Mouse (Mus musculus) hindbrain, embryonic 16.5 days (tissue): ENCODE results near the gene Natd1. TPM values are rescaled to one million over a fixed set of nuclear protein-coding genes. Genes with fewer than 3 reads are reported as not detected.
"Not testable (repeated sequence)": the region's sequence is repeated elsewhere in the genome, so short reads cannot be mapped to it uniquely, and the experiment has no call there.

Source experiments
- ATAC-seq: fragments of 200-750 bp; cut with Nextera tagmentation; 2 replicates; pipeline ENCODE4 v1.8.0; 2017; ENCODE audit warnings: moderate TSS enrichment, moderate library complexity
- H3K27ac ChIP-seq: fragments of 300-500 bp; sonication (generic); 2 replicates; pipeline ENCODE4 v1.5.1; 2014; ENCODE audit warnings: low read depth, mild to moderate bottlenecking, control low read depth, low read length, moderate library complexity
- H3K27me3 ChIP-seq: fragments of 300-500 bp; sonication (generic); replicated peaks from 2 replicates; pipeline ENCODE4 v1.6.1; 2014; ENCODE audit warnings: low read length; ENCODE audit not compliant: control insufficient read depth, insufficient read depth
- H3K36me3 ChIP-seq: fragments of 300-500 bp; sonication (generic); 2 replicates; pipeline ENCODE4 v1.6.1; 2014; ENCODE audit warnings: mild to moderate bottlenecking, low read length, moderate library complexity, mixed read lengths; ENCODE audit not compliant: control insufficient read depth, insufficient read depth
- H3K4me1 ChIP-seq: fragments of 300-500 bp; sonication (generic); 2 replicates; pipeline ENCODE4 v1.6.1; 2014; ENCODE audit warnings: low read depth, low read length; ENCODE audit not compliant: control insufficient read depth, insufficient read depth
- H3K4me2 ChIP-seq: fragments of 300-500 bp; sonication (generic); 2 replicates; pipeline ENCODE4 v1.6.1; 2014; ENCODE audit warnings: mild to moderate bottlenecking, low read length, control low read depth, moderate library complexity
- H3K4me3 ChIP-seq: fragments of 300-500 bp; sonication (generic); 2 replicates; pipeline ENCODE4 v1.5.1; 2014; ENCODE audit warnings: mild to moderate bottlenecking, low read length, control low read depth, moderate library complexity
- H3K9ac ChIP-seq: fragments of 300-500 bp; sonication (generic); 2 replicates; pipeline ENCODE4 v1.6.1; 2014; ENCODE audit warnings: low read depth, mild to moderate bottlenecking, control low read depth, low read length, moderate library complexity
- H3K9me3 ChIP-seq: fragments of 300-500 bp; sonication (generic); 2 replicates; pipeline ENCODE4 v1.6.1; 2014; ENCODE audit warnings: mild to moderate bottlenecking, low read length, moderate library complexity; ENCODE audit not compliant: control insufficient read depth
- whole genome bisulfite sequencing: fragments of 180-500 bp; shearing (Covaris S2); extraction: QIAGEN DNeasy Blood & Tissue Kit; methylation state at CpG from one replicate; pipeline ENCODE4 v1.1.7; 2014; 5-methylcytosine and 5-hydroxymethylcytosine counted together
- polyA plus RNA-seq: library from polyadenylated mRNA; unstranded; fragments of >200 nt; fragmentation: Nextera tagmentation; extraction: Ambion mirVana; gene quantifications from 2 replicates; pipeline ENCODE4 v1.2.1, GENCODE M21; 2015

Natd1 gene
- polyA plus RNA-seq, 1 experiment from 2014 or later: 24.5 TPM

DNA sequence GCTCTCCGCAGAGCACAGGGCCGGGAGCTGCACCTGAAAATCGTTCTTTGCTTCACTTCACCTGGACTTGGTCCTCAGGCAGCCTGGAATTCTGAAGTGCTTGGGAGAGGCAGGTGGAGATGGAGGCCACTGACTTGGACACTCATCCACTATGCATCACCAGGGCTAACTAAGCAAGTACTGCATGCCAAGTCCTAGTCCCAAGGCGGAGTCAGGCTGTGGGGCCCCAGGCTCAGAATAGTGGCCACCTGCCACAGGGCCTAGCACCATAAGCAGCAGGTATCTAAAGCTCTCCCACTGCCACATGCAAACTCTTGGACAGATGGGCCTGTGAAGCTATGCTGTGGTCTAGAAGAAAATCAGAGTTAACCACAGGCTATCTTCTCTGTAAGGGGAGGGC is 8.1 kb downstream of the Natd1 start:
- H3K27ac ChIP-seq: no peak overlapping the region
- H3K9ac ChIP-seq: no peak overlapping the region
- no peaks in the 10 kb centered on the region for H3K27me3 ChIP-seq
- H3K4me1 ChIP-seq: peaks cover 1% of the 10 kb centered on the region; the same call in 1 of the 2 replicates
- no peak for ATAC-seq
- H3K4me2 ChIP-seq: no peak overlapping the region
- H3K36me3 ChIP-seq: peaks cover 18% of the 10 kb centered on the region
- WGBS: 89% methylated on average over 4 of the region's 4 CpGs
- H3K4me3 ChIP-seq: no peak overlapping the region
- H3K9me3 ChIP-seq: no peaks in the 10 kb centered on the region

DNA sequence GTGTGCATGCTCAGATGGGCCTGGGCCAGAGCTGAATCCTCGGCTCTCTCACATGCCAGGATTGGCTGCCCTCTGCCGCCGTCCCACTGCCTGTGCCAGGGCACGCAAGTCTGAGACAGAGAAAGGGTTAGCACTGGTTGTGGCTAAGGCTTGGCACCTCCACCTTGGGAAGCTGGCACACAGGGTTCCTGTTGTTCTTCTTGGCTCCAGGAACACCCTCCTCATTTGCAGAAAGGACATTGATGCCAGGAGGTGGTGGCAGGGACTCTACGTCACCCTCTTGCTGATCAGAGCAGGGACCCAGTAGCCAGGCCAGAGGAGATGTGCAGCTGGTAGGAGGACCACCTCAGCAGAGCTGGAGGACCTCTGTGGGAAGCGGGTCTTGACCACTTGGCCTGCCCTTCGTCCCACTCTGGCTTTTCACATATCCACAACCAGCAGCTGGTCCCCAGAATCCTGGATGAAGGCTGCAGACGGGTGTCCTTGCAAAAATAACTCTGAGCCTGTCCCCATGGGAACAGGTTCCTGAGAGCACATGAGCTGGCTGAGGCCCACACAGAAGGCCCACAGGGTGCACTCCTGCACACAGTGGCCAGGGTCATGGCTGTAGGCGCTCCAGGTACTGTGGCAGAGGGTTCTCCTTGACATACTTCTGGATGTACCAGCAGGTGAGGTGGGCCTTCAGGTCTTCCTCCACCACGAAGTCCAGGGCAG is 9.0 kb downstream of the Natd1 start:
- no peak overlapping the region for H3K4me3 ChIP-seq
- H3K27me3 ChIP-seq: no peaks in the 10 kb centered on the region
- no peaks in the 10 kb centered on the region for H3K4me1 ChIP-seq
- no peak overlapping the region for H3K27ac ChIP-seq
- H3K9me3 ChIP-seq: no peaks in the 10 kb centered on the region
- peaks cover 18% of the 10 kb centered on the region for H3K36me3 ChIP-seq
- 86% methylated on average over 10 of the region's 10 CpGs for WGBS
- no peak overlapping the region for H3K4me2 ChIP-seq
- ATAC-seq: no peak
- no peak overlapping the region for H3K9ac ChIP-seq

DNA sequence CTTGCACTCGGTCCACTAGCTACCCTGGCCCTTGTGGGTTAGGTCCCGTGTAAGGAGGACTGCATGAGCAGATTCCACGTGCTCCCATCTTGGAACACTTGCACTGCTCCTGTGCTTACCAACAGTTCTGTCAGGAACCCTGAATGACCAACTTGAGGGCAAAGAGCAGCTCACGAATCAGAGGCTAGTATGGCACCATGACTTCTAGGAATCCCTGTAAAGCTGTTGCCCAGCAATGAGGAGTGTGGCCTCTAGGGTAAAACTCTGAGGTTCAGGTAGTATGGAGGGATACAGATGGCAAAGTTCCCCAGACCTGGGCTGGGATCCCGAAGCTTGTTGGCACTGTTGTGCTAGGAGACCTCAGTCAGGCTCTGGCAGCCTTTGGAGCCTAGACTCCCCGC is 10.9 kb downstream of the Natd1 start:
- no peaks in the 10 kb centered on the region for H3K9me3 ChIP-seq
- peaks cover 18% of the 10 kb centered on the region for H3K36me3 ChIP-seq
- H3K4me2 ChIP-seq: no peak overlapping the region
- H3K4me1 ChIP-seq: no peaks in the 10 kb centered on the region
- H3K4me3 ChIP-seq: no peak overlapping the region
- H3K27me3 ChIP-seq: no peaks in the 10 kb centered on the region
- WGBS: 85% methylated on average over 6 of the region's 6 CpGs
- no peak overlapping the region for H3K27ac ChIP-seq
- H3K9ac ChIP-seq: no peak overlapping the region
- ATAC-seq: no peak

DNA sequence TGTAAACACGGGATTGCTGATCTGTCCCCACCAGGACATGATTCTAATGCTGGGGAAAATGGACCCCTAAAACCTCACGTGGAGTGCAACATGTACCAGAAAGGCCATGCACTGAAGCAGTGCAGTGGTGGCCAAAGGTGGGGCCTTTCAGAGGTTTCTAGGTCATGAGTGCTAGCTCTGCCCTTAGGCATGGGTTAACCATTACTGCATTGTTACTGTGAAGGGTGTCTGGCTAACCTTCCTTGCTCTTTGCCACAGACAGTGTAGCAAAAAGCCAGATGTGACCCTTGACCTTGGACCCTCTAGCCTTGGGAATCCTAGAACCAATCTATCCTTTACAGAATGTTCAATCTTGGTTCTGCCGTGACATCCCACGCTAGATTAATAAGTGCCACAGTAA is 12.1 kb downstream of the Natd1 start:
- Histone ChIP-seq H3K4me2 (no peak overlapping the region), H3K9ac (no peak overlapping the region), H3K27ac (no peak overlapping the region), H3K36me3 (peaks cover 18% of the 10 kb centered on the region), H3K27me3 (no peaks in the 10 kb centered on the region), H3K4me1 (no peaks in the 10 kb centered on the region), H3K9me3 (no peaks in the 10 kb centered on the region), H3K4me3 (no peak overlapping the region)
- WGBS: 79% methylated on average over 4 of the region's 4 CpGs
- ATAC-seq: no peak

DNA sequence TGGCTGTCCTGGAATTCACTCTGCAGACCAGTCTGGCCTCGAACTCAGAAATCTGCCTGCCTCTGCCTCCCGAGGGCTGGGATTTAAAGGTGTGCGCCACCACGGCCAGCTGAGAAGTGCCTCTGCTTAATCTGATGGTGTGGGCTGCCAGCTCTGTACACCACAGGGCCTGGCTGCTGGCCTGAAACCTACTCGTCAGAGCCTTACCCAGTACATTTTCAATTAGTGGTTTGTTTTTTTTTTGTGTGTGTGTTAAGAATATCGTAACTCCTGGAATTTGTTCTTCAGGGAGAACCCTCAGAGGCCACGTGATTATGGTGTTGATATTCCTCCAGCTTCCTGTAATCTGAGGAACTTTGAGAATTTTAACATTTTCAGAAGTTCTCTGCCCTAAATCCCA is 12.5 kb downstream of the Natd1 start:
- no peaks in the 10 kb centered on the region for H3K27me3 ChIP-seq
- WGBS: 84% methylated on average over 7 of the region's 7 CpGs
- H3K4me2 ChIP-seq: no peak overlapping the region
- no peaks in the 10 kb centered on the region for H3K9me3 ChIP-seq
- no peak for ATAC-seq
- no peak overlapping the region for H3K27ac ChIP-seq
- H3K4me1 ChIP-seq: no peaks in the 10 kb centered on the region
- H3K9ac ChIP-seq: no peak overlapping the region
- H3K36me3 ChIP-seq: peaks cover 18% of the 10 kb centered on the region
- no peak overlapping the region for H3K4me3 ChIP-seq

DNA sequence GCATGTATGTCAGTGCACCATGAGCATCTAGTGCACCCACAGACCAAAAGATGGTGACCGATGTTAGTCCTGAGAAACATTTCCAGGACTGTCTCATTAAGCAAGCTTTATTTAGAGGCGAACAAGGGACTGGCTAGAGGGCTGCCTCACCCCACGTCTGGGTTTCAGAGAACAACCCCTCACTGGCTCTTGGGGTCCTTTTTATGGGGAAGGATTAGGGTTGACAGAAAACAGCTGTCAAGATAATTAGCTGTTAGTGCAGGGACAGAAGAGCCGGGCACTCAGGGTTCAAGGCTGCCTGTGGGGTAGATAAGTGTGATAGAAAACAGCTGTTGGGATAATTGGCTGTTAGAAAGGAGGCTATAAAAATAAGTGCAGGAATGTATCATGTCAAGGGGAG is 18.6 kb downstream of the Natd1 start:
- 38% methylated on average over 4 of the region's 4 CpGs for WGBS
- H3K27ac ChIP-seq: no peak overlapping the region

GRCm38 (mm10) chr11:60890744-60891143 is 23.8 kb downstream of the Natd1 start:
- Histone ChIP-seq H3K9ac (no peak overlapping the region), H3K27ac (no peak overlapping the region), H3K9me3 (no peaks in the 10 kb centered on the region), H3K4me1 (no peaks in the 10 kb centered on the region), H3K36me3 (no peaks in the 10 kb centered on the region), H3K4me2 (no peak overlapping the region), H3K27me3 (no peaks in the 10 kb centered on the region), H3K4me3 (no peak overlapping the region)
- WGBS: 57% methylated on average over 3 of the region's 3 CpGs
- no peak for ATAC-seq

More for the DNA sequence above, 18.6 kb downstream of the Natd1 start:
- Histone ChIP-seq H3K4me3 (no peak overlapping the region), H3K27me3 (no peaks in the 10 kb centered on the region), H3K4me2 (no peak overlapping the region), H3K36me3 (no peaks in the 10 kb centered on the region), H3K9ac (no peak overlapping the region), H3K9me3 (no peaks in the 10 kb centered on the region), H3K4me1 (no peaks in the 10 kb centered on the region)
- no peak for ATAC-seq

DNA sequence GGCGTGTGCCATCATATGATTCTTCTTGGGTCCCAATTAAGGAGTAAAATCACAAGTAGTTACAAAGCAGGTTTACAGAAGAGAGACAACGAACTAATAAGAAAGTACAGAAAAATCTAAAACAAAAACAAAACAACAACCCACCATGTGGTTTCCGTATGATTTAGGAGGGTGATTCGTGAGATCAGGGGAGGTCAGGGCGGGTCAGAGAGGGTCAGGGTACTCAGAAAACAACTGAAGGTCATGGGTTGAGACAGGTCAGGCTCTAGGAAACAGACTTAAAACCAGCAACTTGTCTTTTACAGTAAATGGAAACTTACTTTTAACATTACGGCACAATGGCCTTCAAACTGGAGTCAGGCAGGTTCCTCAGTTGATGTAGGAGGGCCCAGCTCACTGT is 24.3 kb downstream of the Natd1 start:
- Histone ChIP-seq H3K4me2 (no peak overlapping the region), H3K36me3 (no peaks in the 10 kb centered on the region), H3K27me3 (no peaks in the 10 kb centered on the region), H3K4me1 (no peaks in the 10 kb centered on the region), H3K9ac (no peak overlapping the region), H3K9me3 (no peaks in the 10 kb centered on the region), H3K27ac (no peak overlapping the region), H3K4me3 (no peak overlapping the region)
- ATAC-seq: no peak
- WGBS: 79% methylated on average over 6 of the region's 6 CpGs

DNA sequence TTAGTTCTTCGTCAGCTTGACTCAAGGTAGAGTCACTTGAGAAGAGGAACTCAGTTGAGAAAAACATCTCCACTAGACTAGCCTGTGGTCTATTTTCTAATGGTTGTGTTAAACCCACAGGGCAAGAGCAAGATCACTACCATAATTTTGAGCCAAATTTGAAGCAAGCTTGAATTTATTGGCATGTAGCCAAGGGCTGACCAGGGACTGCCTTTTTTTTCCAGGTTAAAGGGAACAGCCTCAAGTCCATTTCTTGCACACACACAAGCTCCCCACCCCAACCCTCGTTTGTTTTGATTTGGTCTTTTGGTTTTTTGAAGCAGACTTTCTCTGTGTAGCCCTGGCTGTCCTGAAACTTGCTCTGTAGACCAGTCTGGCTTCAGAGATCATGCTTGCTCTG is 24.7 kb downstream of the Natd1 start:
- Histone ChIP-seq H3K9me3 (no peaks in the 10 kb centered on the region), H3K4me3 (no peak overlapping the region), H3K36me3 (no peaks in the 10 kb centered on the region), H3K9ac (no peak overlapping the region), H3K27ac (no peak overlapping the region), H3K27me3 (no peaks in the 10 kb centered on the region), H3K4me1 (no peaks in the 10 kb centered on the region), H3K4me2 (no peak overlapping the region)
- ATAC-seq: no peak
- 72% methylated on average over 2 of the region's 2 CpGs for WGBS

DNA sequence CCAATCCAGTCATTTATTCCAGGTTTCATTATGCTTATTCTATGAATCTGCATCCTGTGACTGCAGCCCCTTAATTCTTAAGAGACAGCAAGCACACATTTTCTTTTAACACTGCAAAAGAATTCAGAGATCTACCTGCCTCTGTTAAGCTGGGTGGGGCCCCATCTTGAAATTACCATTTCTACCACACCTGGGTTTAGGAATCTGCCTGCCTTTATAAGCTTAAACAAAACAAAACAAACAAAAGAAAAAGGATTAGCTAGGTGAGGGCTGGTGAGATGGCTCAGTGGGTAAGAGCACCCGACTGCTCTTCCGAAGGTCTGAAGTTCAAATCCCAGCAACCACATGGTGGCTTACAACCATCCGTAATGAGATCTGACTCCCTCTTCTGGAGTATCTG is 27.6 kb downstream of the Natd1 start:
- not testable (repeated sequence) for H3K27ac ChIP-seq, H3K4me1 ChIP-seq, H3K4me3 ChIP-seq, H3K36me3 ChIP-seq, ATAC-seq, H3K9me3 ChIP-seq, H3K27me3 ChIP-seq, H3K4me2 ChIP-seq, H3K9ac ChIP-seq
- 86% methylated on average over 2 of the region's 3 CpGs for WGBS
